Mouse (Mus musculus) bone marrow macrophage, adult 2 months (primary cell): ENCODE measurements around the gene Fryl.

Source experiments
- CTCF ChIP-seq: IDR thresholded peaks from 2 replicates; pipeline ENCODE4 v1.5.1; 2012; ENCODE audit warnings: low read depth, mild to moderate bottlenecking, low read length, moderate library complexity
- POLR2A ChIP-seq: IDR thresholded peaks from 2 replicates; pipeline ENCODE4 v1.6.1; 2012; ENCODE audit warnings: mild to moderate bottlenecking, low read depth, low read length, borderline replicate concordance

- TF ChIP-seq CTCF (no peak), POLR2A (no peak)
These were observed 28.8 kb downstream of the Fryl start for GRCm38 (mm10) chr5:73227518-73228101.
